Mouse (Mus musculus): ENCODE data around the gene Cdc42.

Gene Cdc42

DNA sequence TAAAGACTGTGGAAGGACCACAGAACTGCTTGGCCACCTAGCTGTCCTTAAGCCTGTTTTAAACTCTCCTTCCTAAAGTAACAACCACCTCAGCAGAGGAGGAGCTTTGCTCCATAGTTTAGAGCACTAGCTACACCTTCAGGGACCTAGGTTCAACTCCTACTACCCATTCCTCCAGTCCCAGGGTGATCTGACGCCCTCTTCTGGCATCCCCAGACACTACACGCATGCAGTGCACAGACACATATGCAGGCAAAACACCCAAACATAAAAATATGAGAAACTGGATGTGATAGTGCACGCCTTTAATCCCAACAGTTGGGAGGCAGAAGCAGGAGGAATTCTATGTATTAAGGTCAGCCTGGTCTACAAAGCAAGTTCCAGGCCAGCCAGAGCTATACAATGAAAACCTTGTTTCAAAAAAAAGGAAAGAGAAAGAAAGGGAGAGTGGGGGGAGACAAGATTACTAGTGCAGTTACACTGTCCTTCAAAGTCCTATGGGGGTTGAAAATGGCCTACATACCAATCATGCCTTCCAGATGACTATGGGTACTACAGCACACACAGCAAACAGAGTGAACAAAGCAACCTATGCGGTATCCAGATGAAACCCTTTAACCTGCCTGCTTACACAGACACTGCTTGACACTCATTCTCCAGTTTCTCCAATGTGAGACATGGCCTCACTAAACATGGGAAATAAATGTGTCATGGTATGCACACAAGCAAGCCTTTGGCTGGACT is 41.3 kb downstream of the Cdc42 start:
- DNase-seq (ENCODE audit: low read depth): no peak

DNA sequence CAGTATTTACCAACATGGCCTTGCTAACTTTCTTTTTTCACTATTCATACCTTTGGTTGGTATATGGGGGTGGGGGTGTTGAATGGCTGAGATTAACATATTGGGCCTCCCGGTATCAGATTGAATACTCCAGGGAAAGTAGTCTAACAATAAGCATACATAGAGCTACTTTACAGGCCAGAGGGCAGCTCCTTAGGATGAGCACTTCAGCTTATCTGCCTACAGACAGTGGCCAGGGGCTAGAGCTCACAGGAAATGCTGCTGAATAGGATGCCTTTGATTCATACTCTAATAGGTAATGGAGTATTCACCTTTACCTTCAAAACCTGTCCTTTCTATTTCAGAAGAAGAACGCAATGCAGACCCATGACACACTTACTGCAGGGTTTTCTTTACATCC is 42.5 kb downstream of the Cdc42 start:
- no peak for DNase-seq (ENCODE audit: low read depth)

DNA sequence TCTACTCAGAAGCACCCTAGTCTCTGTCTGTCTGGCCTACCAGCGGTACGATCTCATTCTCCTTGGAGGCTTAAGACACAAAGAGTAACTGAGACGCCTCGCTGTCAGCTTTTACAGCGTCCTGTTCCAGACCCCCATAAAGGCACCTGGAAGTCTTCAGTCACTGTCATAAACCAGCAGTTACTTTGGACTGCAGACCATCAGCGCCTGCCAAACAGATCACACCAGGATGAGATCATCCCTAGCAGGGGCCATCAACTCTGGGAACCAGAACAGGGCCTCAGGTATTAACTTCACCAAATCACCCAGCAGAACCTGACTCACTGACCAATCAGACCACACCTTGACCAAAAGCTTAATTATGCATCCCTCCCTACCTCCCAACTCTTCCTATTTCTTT is 43.0 kb downstream of the Cdc42 start:
- DNase-seq (ENCODE audit: low read depth): no peak

DNA sequence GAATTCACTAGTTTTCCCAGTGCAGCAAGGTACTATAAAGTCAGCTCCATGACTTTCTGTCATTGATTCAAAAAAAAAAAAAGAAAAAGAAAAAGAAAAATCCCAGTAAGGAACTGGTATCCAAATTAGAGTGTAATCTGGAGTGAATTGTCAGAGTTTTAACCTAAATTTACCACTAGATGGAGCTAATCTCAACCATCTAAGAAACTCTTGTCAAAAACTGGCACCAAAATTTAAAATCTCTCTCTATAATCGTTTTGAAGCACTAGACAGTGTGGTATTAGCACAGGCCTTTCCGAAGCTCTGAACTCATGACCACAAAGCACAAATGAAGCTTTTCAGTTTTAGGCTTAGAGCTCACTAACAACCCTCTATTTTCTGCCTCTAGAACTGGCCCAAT is 44.0 kb downstream of the Cdc42 start:
- peak; percentile 60 for DNase-seq (ENCODE audit: low read depth)

DNA sequence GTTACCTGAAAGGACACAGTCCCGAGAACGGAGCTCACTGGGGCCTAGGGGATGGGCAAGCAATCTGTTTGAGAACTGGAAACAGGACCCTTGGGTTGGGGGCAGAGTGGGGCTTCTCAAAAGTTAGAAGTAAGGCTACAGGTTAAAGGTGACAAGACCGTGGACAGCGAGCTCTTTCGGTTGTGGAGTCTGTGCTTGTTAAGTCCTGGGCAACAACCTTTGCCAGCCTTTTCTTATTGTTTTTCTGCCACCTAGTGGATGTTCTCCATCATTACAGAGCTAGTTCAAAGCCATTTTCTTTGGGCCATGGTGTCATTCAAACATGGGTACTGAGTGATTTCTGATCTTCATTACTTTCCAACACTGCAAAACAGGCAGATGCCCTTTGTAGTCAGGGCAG is 49.1 kb downstream of the Cdc42 start:
- peak; percentile 76 for DNase-seq (ENCODE audit: low read depth)

DNA sequence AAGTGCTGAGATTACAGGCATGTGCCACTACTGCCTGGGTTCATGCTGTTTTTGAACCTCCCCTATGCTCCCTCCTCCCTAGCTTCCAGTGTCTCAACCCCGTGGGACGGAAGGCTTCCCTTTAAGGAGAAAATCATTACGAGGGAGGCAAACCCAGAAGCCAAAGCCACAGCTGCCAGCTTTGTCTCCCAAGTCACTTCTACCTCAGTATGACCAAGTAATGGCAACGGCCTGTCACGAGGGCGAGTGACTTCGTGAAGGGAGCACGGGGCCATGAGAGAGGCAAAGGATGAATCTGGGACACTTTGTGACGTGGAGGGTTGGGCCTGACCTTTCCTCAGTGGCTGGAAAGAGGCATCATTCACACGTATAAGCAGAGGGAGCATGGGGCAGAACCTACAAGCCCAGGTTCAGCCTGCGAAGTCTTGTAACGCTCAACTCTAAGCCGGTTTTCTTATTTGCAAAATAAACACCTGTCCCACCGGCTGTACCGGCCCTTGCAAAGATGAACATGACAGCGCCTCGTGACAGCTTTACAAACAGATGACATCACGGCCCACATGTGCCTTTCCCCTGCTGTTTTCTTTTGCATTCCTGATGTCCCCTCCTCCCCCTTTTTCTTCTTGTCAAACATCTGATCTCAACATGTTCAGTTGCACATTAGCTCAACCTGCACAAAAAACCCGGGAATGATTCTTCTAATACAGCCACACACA is 50.4 kb downstream of the Cdc42 start:
- no peak for DNase-seq (ENCODE audit: low read depth)

DNA sequence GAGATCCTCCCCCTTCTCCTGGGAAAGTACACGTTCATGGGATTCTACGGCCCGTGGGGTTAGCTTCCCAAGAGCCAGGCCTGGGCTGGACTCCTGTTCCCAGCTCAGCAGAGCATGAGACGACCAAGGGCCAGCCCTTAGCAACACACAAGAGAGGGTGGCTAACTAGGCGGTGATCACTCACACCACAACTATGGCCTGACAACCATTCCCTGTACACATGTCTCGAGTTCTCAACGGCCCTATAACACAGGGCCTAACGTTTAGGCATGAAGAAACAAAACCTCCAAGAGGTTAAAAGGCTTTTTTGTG is 51.0 kb downstream of the Cdc42 start:
- DNase-seq (ENCODE audit: low read depth): no peak

DNA sequence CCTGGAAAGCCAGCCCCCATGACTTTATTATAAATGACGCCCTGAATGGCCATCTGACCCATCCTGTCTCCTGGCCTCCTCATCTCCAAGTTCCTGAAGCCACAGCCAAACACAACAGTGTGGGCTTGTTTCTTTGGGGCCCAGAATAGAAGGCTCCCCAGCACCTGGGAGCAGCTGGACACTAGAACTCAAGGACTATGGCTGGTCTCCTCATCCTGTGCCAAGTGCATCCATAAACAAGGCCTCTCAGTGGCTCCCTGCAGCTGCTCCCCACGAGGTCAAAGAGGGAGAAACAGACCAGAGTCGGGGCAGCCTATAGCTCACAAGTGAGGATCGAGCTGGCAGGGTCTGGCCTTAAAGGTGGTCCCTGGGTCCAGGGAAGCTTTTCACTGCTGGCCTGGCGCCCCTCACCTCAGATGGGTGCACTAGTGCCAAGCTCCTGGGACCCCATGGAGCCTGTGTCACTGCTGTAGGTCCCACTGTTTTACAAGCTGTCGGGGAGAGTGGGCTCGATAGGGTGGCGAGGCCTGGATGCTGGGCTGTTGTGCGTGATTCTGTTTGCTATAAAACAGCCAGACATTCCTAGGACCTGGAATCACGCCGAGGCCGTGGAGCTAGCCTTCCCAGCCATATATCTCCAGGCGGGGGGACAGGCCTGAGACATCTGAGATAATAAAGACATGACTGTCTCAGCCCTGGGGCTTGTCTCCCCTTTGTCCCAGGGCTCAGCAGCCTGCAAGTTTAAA is 51.5 kb downstream of the Cdc42 start:
- DNase-seq (ENCODE audit: low read depth): no peak

DNA sequence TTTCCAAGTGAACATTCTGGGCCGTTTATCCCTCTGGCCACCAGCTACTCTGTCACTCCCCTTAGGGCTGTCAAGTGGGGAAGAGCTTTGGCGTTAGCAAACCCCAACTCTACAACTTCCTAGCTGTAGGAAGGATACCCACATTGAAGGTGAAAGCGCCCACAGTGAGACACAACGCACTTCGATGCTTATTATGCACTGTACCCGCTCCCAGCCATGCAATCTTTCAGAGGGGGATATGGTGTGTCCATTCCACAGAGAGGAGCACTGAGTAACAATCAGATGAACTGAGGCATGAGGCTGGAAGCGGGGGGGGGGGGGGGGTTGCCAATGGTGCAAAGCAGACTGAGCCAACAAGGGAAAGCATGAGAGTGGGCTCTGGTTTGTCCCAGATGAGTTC is 52.5 kb downstream of the Cdc42 start:
- no peak for DNase-seq (ENCODE audit: low read depth)

DNA sequence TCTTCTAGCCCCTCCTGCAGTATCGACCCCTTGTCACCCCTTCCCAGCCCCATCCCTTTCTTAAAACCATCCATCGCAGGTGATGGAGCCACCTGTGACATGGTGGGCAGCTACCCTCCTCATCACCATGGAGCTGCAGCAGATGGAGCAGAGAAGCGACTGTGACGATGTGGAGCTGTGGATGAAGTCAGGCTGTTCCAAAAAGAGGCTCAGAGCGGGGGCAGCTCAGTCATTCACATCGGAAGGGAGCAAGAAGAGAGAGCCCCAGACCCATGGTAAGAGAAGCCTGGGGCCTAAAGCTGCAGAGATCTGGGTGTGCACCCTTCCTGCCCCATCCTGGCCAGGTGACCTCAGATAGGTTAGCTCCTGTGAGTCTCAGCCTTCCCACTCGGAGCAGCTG is 53.4 kb downstream of the Cdc42 start:
- no peak for DNase-seq (ENCODE audit: low read depth)

DNA sequence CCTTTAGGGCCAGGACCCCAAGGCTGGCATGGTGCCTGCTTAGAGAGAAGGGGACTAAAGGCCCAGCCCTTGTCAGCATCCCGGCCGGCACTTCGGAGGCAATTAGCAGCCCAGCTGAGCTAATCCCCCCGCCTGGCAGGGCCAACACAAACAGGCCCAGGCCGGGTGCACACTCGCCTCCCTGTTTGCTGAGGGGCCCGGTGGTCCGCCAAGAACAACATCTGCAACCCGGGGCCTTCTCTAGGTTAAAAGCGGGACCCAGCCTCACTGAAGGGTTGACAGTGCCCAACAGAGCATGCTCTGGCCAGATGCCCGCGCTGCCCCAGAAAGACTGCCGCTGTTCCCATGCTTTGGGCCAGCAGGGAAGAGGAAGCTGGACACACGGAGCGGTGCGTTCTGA is 55.9 kb downstream of the Cdc42 start:
- no peak for DNase-seq (ENCODE audit: low read depth)

DNA sequence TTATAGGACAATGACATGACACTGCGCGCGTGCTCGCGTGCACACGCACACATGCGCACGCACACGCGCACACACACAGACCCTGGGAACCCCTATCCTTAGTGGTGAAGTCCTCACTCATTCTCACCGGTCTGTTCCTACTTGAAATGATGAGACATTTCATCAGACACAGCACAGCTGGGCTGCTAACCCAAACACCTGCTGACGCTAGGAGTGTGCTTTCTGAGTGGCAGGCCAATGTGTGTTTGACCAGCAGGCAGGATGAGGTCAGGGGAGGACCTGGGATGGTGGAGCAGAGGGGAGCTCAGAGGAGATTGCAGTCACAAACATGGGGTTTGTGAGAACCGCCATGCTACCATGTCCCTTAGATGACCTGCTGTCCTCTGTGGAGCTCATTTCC is 57.3 kb downstream of the Cdc42 start:
- DNase-seq (ENCODE audit: low read depth): no peak

DNA sequence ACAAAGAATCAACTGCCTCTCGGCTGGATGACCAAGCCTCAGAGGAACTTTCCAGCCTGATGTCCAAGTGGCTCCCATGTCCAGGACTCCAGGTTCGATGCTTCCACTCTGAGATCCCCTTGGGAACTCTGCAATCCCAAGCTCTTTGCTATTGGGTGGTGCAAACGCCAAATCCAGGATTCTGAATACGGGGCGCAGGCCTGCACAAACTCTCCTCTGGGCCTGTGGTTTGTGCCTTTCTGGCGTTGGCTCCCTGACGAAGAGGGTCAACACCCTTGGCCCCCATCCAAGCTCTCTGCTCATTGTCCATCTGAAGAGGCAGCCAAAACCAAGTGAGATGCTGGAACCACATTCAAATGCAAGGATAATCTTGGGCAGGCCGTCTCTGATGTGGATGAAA is 59.1 kb downstream of the Cdc42 start:
- peak; percentile 64 for DNase-seq (ENCODE audit: low read depth)

DNA sequence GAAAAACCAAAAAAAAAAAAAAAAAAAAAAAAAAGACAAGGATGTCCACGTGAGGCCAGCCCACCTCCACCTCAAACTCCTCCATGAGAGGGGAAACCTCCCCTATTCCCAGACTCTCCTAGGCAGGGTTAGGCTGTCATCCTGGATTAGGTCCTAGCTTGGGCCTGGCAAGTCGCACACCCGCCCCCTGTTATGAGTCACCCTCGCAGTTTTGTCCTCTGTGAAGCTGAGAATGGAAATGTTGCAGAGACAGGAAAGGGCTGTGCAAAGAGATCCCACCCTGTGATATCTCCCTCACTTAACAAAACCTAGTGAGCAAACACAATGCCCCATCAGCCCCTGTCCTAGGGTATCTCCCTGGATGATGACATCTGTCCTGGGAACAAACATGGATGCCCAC is 59.9 kb downstream of the Cdc42 start:
- DNase-seq (ENCODE audit: low read depth): peak; percentile 46

DNA sequence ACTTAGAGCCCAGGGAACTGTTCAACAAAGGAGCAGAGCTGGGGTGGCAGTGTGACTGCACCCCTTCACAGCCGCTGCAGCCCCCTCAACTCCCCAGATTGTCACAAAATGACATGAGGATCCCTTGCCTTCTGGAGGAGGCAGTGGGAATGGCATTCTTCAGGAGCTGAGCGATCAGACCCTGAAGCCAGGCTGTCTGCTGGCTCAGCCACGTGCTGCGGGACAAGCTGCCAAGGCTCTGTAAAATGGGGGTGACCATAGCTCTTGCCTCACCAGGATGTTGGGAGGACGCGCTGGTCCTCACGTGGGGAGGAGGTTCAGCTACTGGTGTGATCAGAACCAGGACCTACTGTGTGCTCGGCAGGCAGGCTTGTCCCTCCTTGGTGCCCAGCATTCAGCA is 62.6 kb downstream of the Cdc42 start:
- DNase-seq (ENCODE audit: low read depth): peak; percentile 60

DNA sequence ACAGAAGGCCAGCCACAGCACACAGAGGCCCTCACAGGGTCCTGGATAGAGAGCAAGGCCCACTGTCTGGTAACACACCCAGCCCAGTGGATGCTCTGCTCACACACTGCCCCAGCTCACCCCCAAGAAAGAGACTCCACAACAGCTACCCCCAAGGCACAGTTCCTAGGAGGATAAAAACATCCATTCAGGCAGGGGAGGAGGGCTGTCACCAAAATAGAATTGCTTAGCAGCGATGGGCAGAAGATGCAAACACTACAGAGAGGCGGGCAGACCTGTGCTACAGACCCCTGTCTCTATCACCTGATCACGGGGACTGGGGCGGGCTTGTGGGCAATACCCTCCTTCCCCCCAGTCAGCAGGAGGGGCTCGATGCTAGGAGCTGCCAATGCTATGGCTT is 63.0 kb downstream of the Cdc42 start:
- DNase-seq (ENCODE audit: low read depth): no peak

DNA sequence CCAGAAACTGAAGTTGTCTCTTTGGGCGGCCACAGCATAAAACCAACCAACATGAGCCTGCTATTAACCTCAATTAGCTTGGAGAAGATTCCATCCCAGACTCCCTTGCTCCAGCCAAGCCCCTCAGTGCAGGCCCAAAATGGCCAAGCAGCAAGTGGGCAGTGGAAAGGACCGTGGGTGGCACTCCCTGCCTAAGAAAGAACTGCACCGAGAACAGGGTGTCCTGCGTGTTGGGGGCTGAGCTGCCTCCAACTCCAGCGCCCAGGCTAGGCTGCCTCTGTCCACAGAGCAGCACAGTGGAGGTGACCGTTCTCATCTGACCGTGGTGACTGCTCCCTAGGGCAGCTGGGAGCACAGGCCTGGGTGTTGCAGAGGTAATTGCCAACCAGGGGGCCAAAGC is 63.5 kb downstream of the Cdc42 start:
- no peak for DNase-seq (ENCODE audit: low read depth)

DNA sequence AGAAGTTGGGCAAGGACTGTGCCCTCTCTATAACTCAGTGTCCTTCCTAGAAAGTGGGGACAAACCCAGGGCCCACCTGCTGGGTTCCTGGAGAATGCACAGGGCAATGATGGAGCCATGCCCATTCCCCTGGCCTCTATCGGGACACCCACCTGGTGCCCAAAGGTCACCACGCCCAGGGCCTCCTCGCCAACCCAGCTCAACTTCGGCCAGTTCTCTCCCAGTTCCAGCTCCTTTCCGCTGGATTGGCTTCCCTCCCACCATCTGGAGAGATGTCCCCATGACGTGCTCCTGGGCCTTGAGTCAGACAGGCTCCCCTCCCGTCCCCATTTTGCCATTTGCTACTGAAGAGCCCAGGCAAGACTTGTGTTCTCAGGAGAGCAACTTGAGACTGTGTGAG is 64.9 kb downstream of the Cdc42 start:
- DNase-seq (ENCODE audit: low read depth): no peak

DNA sequence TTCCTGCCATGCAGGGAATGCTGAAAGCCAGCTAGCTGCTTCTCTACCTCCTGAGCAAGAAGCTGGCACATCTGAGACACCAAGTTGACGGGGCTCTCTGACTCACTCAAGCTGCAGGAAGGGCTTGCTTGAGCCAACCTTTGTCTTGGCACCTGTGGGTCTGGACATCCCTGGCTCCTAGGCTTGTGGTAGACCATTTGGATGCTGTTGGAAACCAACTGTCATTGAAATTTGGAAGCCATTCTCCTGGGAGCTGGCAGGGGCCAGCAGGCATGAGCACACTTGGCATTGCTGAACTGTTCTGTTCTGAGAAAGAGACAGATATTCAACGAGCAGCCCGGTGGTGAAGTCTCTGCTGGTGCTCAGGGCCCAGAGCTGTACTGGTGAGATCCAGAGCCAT is 67.3 kb downstream of the Cdc42 start:
- DNase-seq (ENCODE audit: low read depth): no peak

DNA sequence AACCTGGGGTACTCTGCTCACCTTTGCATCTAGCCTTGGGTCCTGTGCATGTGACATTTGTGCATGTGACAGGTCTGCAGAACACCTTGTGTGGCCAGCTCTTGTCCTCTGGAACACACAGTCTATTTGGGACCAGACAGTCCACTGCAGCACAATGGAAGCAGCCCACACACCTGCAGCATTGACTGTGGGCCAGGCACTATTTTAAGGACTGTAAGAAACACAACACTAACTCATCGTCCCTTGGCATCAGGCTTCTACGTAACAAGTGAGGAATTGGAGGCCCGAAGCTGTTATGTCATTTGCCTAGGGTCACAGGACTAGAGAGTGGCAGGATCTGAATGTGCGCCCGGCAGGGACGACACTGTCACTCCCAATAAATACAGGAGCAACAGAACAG is 67.8 kb downstream of the Cdc42 start:
- no peak for DNase-seq (ENCODE audit: low read depth)

DNA sequence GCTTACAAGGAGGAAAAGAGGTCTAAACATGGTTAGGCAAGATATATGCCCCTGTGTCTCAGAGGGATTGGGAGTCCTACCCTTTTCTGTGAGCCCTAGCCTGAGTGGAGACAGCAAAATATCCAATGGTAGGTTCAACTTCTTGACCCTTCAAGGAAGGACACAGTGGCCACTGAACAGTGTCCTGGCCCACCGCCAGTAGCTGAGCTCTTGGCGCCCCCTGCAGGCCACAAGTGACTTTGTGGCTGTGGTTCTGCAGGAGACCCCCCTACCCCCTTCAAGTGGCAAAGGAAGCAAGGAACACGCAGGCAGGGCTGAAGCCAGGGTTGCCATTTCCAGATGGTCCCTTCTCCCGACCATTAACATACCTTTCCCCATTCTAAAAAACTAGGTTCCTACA is 69.7 kb downstream of the Cdc42 start:
- DNase-seq (ENCODE audit: low read depth): peak; percentile 62

DNA sequence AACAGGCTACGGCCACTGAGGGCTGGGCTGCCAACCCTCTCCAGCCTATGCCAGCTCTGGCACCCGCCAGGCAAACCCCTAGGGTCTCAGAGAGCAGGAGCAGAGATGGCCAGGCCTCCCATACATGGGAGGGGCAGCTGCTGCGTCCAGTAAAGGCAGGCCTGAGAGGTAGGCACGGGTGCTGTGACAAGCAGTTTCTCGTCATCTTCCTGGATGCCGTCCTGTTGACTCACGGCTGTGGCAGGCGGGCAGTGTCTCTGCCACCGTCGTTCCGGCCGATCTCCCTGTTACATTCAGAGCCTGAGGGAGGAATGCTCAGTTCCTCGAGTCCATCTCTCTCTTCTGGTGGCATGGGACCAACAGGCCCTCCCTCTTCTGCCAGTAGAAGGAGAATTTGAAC is 70.3 kb downstream of the Cdc42 start:
- DNase-seq (ENCODE audit: low read depth): peak; percentile 44

DNA sequence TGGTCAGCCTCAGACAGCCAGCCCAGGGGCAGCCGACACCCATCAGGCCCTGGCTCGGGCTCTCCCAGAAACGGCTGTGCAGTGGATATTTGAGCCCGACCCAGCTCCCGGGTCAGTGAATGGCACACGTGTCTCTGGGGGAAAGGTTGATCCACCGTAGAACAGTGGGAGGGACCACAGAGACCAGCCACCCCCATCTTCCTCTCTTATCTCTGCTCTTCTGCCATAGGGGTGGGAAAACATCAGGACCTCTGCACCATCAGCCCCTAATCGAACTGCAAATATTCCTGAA is 70.9 kb downstream of the Cdc42 start:
- DNase-seq (ENCODE audit: low read depth): no peak

Data from NIH3T3 (cell line).